Mouse (Mus musculus): ENCODE data around the gene Phf5a.

Gene Phf5a

DNA sequence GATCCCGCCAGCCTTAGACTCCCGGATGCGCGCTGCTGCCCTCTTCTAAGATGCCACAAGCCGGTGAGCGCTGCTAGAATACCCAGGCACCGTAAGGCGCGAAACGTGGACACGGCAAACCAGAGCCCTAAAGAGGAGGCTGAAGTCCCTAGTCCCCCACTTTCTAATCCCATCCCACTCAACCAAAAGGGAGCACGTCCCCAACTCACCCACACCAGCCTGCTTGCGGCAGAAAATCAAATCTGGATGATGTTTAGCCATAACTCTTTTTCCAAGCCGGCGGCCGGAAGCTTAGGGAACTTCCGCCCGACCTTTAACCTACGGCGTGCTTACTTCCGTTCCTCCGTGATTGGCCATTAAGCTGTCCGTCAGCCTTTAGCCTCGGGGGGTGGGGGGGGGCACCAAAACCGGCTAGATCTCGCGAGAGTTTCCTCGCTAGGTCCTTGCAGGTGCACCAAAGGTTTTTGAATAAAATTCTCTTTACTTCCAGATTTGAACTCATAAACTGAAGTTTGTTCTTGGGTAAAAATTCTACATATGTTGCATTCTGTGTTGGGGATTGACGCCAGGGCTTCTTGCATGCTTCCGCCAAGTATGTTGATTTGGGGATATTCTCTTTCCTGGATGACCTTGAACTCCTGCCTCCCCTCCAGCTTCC lies at the start of gene Phf5a:
Gene Phf5a (minus strand): TSS at position 308 of the 658 bp plus-strand sequence.
- peak; percentile 86 to 95 for DNase-seq (ENCODE audit: inconsistent age in 2 of 2, low spot score in 1 of 2)

- DNase-seq (ENCODE audit: inconsistent age in 2 of 2, low spot score in 1 of 2), result no peak
Measured at GRCm38 (mm10) chr15:81921255-81921654, 49.5 kb upstream of the Phf5a start.

- DNase-seq (ENCODE audit: inconsistent age in 2 of 2, low spot score in 1 of 2), result peak in 1 of 2 experiments; percentile 30
Measured at GRCm38 (mm10) chr15:81920546-81921217, 49.0 kb upstream of the Phf5a start.

- DNase-seq (ENCODE audit: inconsistent age in 2 of 2, low spot score in 1 of 2), result peak in 1 of 2 experiments; percentile 44
Measured at GRCm38 (mm10) chr15:81919062-81919461, 47.4 kb upstream of the Phf5a start.

DNA sequence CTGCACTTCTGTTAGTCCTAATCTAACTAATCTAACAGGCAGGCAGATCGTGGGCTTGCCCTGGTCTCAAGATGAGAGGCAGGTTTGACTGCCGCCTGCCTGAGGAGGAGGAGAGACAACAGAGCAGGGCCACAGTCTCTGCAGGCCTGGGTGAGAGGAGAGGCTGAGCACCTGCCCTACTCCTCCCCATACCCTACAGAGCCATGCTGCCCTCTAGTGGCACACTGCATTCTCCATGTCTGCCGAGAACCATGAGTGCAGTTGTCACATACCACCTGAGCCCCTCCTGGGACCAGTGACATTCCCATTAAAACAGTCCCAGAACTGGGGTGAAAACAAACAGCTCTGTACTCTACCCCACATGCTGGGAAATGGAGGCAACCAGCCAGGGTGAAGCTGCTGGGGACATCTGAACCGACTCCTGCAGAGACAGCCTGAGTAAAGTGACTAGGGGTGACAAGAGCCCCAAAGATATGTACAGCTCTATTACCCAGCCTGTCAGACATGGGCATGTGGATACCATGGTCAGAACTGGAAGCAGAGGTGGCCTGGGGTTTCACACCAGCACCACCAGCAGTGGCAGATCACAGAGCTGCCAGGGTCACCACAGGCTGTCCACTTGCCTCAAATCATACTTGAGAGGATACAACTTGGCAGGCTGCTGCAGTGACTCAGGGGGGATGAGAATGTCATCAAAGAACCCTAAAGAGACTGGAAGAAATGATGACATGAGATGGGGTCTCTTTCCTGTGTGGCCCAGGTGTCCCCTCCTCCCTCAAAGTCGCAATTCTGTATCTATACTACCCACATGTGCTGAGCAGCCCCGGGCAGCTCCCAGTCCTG lies 46.1 kb upstream of the Phf5a start:
- peak; percentile 74 to 90 for DNase-seq (ENCODE audit: inconsistent age in 2 of 2, low spot score in 1 of 2)

GRCm38 (mm10) chr15:81917201-81917600 lies 45.5 kb upstream of the Phf5a start:
- no peak for DNase-seq (ENCODE audit: inconsistent age in 2 of 2, low spot score in 1 of 2)

DNA sequence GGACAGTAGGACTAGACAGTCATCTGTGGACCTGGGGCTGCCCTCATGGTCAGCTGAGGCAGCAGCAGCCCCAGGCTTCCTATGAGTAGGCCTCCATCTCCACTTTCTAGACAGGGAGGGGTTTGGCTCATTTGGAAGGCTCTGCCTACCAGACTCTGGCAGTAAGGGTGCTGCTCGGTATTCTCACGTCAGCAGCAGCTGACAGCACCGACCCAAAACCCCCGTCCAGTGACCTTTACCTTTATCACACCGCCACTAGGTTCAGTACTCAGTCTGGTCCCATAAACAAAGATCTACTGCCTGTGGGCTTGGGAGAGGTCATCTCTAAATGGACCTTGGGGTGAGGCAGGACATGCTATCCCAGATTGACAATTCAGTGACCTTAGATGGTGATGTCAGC lies 44.0 kb upstream of the Phf5a start:
- DNase-seq (ENCODE audit: inconsistent age in 2 of 2, low spot score in 1 of 2), result no peak

- no peak for DNase-seq (ENCODE audit: inconsistent age in 2 of 2, low spot score in 1 of 2)
Measured at GRCm38 (mm10) chr15:81914668-81915067, 43.0 kb upstream of the Phf5a start.

GRCm38 (mm10) chr15:81912498-81912897 lies 40.8 kb upstream of the Phf5a start:
- DNase-seq (ENCODE audit: inconsistent age in 2 of 2, low spot score in 1 of 2), result peak in 1 of 2 experiments; percentile 50

GRCm38 (mm10) chr15:81908767-81909166 lies 37.1 kb upstream of the Phf5a start:
- peak in 1 of 2 experiments; percentile 29 for DNase-seq (ENCODE audit: inconsistent age in 2 of 2, low spot score in 1 of 2)

DNA sequence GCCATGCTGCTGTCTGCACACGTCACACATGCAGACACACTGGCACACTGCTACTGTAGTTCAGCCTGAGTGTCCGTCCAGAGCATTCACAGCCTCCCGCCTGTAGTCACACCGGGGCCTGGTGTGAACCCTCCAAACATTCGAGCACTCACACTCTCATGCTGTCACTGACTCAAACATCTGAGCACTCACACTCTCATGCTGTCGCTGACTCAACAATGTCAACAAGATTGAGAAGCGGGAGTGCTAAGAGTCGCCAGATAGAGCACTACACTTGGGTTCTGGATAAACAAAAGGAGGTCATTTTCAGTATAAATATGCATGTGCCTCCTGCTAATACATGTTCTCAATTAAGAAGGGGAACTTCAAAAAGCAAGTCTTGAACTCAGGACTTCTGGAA lies 36.2 kb upstream of the Phf5a start:
- no peak for DNase-seq (ENCODE audit: inconsistent age in 2 of 2, low spot score in 1 of 2)

DNA sequence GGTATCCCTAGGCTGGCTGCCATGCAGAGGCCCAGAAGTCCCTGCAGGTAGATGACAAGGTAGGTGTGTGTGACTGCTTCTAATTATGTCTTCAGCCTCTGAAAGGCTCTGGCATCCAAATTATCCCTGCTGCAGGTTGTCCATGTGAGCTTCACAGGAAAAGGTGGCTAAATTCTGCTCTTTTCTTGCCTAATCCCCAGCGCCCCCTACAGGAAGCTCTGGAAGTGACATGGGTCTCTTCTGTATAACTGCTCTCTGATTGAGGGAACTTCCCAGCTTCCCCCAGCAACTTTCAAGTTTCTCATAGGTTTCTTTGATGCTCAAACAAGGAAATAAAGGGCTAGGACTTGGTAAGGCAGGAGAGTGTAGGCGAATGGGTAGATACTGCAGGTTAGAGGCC lies 33.2 kb upstream of the Phf5a start:
- DNase-seq (ENCODE audit: inconsistent age in 2 of 2, low spot score in 1 of 2), result peak; percentile 59 to 89

- no peak for DNase-seq (ENCODE audit: inconsistent age in 2 of 2, low spot score in 1 of 2)
Measured at GRCm38 (mm10) chr15:81898751-81899150, 27.0 kb upstream of the Phf5a start.

DNA sequence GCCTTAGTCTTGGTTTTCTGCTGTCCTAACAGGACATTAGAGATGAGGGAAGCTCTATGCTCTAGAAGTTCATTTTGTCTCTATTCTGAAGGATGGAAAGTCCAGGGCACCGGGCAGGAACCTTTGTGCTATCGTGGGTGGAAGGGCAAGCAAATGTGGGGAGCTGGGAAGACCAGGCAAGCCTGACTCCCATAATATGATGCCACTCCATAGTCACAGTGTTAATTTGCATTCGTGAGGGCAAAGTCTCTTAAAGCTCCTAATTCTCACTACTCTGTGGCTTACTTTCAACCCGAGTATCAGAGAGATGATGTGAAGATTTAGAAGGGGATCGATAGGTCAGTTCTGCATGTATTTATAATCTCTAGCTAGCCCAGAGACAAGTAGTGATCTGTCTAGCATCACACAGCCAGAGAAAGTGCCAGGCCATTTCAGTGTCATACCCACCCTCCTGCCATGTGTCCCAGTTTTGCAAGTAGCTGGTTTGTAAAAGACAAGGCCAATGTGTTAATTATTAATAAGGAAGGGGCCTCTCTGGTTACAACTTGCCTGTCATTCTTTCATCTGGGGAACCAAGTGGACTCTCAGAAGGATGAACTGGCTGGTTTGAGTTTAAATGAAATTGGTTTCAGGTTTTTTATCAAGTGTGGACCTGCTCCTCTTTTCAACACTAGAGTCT lies 26.0 kb upstream of the Phf5a start:
- DNase-seq (ENCODE audit: inconsistent age in 2 of 2, low spot score in 1 of 2), result no peak

DNA sequence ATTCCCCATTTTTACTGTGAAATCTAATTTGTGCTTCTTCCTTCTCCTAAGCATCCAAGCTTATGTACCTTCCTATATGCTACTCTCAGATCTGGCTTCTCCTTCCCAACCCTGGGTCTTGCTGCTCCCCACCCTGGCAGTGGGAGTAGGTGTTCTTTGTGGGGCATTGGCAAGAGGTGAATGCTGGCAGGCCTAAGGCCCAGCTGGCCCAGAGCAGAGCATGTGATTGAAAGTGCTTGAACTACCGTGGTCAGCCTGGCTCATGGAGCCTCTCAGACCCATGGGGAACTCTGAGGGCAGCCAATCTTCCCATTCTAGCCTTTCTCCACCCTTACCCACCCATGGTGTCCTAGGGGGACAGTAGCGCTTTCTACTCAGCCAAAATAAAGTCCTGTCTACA lies 24.7 kb upstream of the Phf5a start:
- DNase-seq (ENCODE audit: inconsistent age in 2 of 2, low spot score in 1 of 2), result no peak

DNA sequence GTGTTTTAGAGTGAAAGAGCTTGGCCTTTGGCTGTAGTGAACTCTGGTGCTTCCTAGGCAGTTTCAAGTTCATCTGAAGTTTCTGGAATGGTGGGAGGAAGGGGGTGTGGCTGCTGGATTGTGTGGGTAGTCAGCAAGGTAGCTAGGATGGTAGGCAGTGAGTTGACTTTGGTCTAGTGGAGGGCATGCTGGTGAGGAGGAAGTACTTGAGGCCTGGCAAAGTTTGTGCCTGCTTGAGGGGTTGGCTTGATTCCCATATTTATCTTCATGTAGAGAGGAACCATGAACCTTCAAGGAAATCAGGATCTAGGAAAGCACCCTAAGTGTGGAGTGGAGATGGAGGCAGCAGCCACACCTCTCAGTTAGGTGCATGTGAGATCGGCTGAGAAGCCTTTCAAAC lies 22.3 kb upstream of the Phf5a start:
- DNase-seq (ENCODE audit: inconsistent age in 2 of 2, low spot score in 1 of 2), result no peak

DNA sequence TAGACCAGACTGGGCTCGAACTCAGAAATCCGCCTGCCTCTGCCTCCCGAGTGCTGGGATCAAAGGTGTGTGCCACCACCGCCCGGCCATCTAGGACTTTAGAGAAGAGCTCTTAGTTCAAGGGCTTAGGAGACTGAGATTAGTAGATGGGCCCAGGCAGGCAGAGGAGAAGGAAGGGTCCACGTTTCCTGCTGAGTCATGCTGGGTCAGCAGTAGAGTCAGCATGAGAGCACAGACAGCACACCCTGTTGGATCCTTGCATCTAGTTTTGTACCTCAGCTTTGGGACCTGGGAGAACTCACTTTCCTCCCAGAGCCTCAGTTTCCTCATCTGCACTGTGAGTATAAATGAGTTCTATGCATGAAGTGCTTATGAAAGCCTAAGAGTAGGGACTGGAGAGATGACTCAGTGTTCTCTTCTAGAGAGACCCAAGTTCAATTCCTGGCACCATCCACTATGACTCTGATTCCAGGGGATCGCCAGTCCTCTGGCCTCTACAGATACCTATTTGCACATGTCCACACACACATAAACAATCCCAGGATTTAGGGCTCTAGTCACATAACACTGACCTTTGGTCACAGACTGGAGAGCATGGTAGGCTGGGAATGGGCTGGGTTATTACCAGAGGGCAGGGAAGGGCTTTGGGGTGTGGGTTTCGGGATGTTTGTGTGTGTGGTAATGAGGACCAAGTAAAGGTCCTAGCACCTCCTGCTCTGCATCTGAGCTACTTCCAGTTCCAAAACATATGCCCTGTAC lies 20.3 kb upstream of the Phf5a start:
- no peak for DNase-seq (ENCODE audit: inconsistent age in 2 of 2, low spot score in 1 of 2)

- DNase-seq (ENCODE audit: inconsistent age in 2 of 2, low spot score in 1 of 2), result no peak
Measured at GRCm38 (mm10) chr15:81891140-81891802, 19.6 kb upstream of the Phf5a start.

DNA sequence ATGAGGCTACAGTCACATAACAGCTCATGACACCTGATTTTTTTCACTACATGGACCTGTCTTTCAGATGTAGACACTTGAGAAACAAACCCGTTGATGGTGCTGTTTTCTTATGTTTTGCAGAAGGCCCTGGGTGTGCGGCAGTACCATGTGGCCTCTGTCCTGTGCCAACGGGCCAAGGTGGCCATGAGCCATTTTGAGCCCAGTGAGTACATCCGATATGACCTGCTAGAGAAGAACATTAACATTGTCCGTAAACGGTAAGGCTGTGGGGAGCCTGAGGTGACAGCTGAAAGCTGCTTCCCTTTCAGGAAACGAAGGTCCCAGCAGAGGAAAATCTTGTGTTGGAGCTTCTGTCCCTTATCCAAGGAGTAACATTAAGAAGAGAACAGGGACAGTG lies 17.5 kb upstream of the Phf5a start:
- no peak for DNase-seq (ENCODE audit: inconsistent age in 2 of 2, low spot score in 1 of 2)

Data from adrenal gland, adult (tissue).